Mouse (Mus musculus) cortical plate, adult 2 months (tissue): ENCODE measurements around the gene Ovgp1.

Source experiments
- CTCF ChIP-seq: fragments of 200-500 bp; IDR thresholded peaks from 2 replicates; pipeline ENCODE4 v1.5.1; 2011; ENCODE audit warnings: mild to moderate bottlenecking, control low read depth, low read length; ENCODE audit not compliant: insufficient read depth; ENCODE audit errors: extremely low read depth
- POLR2A ChIP-seq: fragments of 200-500 bp; IDR thresholded peaks from 2 replicates; pipeline ENCODE4 v1.6.1; 2011; ENCODE audit warnings: mild to moderate bottlenecking, low read length, control low read depth; ENCODE audit not compliant: insufficient read depth; ENCODE audit errors: extremely low read depth

DNA sequence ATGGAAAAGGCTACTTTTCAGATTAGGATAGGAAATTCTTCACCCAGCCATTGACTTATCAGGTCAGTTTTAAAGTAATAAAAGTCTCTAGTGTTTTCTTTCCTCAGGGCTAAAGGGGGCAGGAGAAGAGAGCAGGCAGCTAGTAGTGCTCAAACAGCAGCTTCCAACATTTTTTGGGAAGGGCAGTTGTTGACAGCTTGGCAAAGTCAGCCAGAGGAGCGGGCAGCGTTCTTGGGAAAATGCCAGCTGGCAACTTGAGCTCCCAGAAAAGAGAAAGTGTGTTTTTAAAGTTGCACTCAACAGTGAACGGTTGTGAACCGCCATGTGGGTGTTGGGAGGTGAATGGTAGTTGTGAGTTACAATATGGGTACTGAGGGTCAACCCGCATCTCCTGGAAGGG, 38.5 kb upstream of the Ovgp1 start:
- no peak for TF ChIP-seq POLR2A
- no peak for TF ChIP-seq CTCF
